Mouse (Mus musculus): Measurements from ENCODE around the gene C1qtnf6. TPM values are rescaled to one million over a fixed set of nuclear protein-coding genes. Genes with fewer than 3 reads are reported as not detected.

The C1qtnf6 gene
- polyA plus RNA-seq, 1 experiment from 2014 or later, result 31.3 TPM

GRCm38 (mm10) chr15:78494968-78495406, 36.2 kb downstream of the C1qtnf6 start, which contains the start of gene Il2rb:
Gene Il2rb (minus strand): TSS chr15:78495271.
- no peak for ATAC-seq (ENCODE audit: insufficient read depth, low FRiP score)
- no peak within 1 kb of the TSS for H3K9ac ChIP-seq (ENCODE audit: low read length)
- H3K4me3 ChIP-seq (replicated peaks; ENCODE audit: low read length), result no peak within 1 kb of the TSS
- H3K27ac ChIP-seq (ENCODE audit: low read length), result no peak within 1 kb of the TSS
- no peaks in the 10 kb centered on the region for H3K27me3 ChIP-seq (ENCODE audit: control insufficient read depth, insufficient read depth, low read length)
- no peaks in the 10 kb centered on the region for H3K9me3 ChIP-seq (replicated peaks; ENCODE audit: control insufficient read depth, low read length)
- no peak within 1 kb of the TSS for H3K4me2 ChIP-seq (ENCODE audit: low read depth, low read length)
- no peaks in the 10 kb centered on the region for H3K4me1 ChIP-seq (ENCODE audit: control insufficient read depth, insufficient read depth, low read length)
- H3K36me3 ChIP-seq (ENCODE audit: control insufficient read depth, insufficient read depth, low read length), result no peaks in the 10 kb centered on the region
- WGBS, result 83% methylated on average over 11 of the region's 11 CpGs

GRCm38 (mm10) chr15:78493401-78494010, 37.7 kb downstream of the C1qtnf6 start:
- Histone ChIP-seq H3K9ac (ENCODE audit: low read length) (no peak overlapping the region), H3K36me3 (ENCODE audit: control insufficient read depth, insufficient read depth, low read length) (no peaks in the 10 kb centered on the region), H3K4me1 (ENCODE audit: control insufficient read depth, insufficient read depth, low read length) (no peaks in the 10 kb centered on the region), H3K9me3 (replicated peaks; ENCODE audit: control insufficient read depth, low read length) (no peaks in the 10 kb centered on the region), H3K4me3 (replicated peaks; ENCODE audit: low read length) (no peak overlapping the region), H3K27me3 (ENCODE audit: control insufficient read depth, insufficient read depth, low read length) (no peaks in the 10 kb centered on the region), H3K4me2 (ENCODE audit: low read depth, low read length) (no peak overlapping the region), H3K27ac (ENCODE audit: low read length) (no peak overlapping the region)
- WGBS, result 73% methylated on average over 10 of the region's 10 CpGs
- ATAC-seq (ENCODE audit: insufficient read depth, low FRiP score), result no peak

- Histone ChIP-seq H3K27me3 (ENCODE audit: control insufficient read depth, insufficient read depth, low read length) (no peaks in the 10 kb centered on the region), H3K27ac (ENCODE audit: low read length) (no peak overlapping the region), H3K36me3 (ENCODE audit: control insufficient read depth, insufficient read depth, low read length) (no peaks in the 10 kb centered on the region), H3K9ac (ENCODE audit: low read length) (no peak overlapping the region), H3K4me3 (replicated peaks; ENCODE audit: low read length) (no peak overlapping the region), H3K4me2 (ENCODE audit: low read depth, low read length) (no peak overlapping the region), H3K9me3 (replicated peaks; ENCODE audit: control insufficient read depth, low read length) (no peaks in the 10 kb centered on the region), H3K4me1 (ENCODE audit: control insufficient read depth, insufficient read depth, low read length) (no peaks in the 10 kb centered on the region)
- 87% methylated on average over 3 of the region's 3 CpGs for WGBS
- no peak for ATAC-seq (ENCODE audit: insufficient read depth, low FRiP score)
Measured at GRCm38 (mm10) chr15:78491301-78491700, 39.9 kb downstream of the C1qtnf6 start.

GRCm38 (mm10) chr15:78489906-78490305, 41.3 kb downstream of the C1qtnf6 start:
- Histone ChIP-seq H3K27me3 (ENCODE audit: control insufficient read depth, insufficient read depth, low read length) (no peaks in the 10 kb centered on the region), H3K9ac (ENCODE audit: low read length) (no peak overlapping the region), H3K9me3 (replicated peaks; ENCODE audit: control insufficient read depth, low read length) (no peaks in the 10 kb centered on the region), H3K4me1 (ENCODE audit: control insufficient read depth, insufficient read depth, low read length) (no peaks in the 10 kb centered on the region), H3K4me2 (ENCODE audit: low read depth, low read length) (no peak overlapping the region), H3K27ac (ENCODE audit: low read length) (no peak overlapping the region), H3K4me3 (replicated peaks; ENCODE audit: low read length) (no peak overlapping the region), H3K36me3 (ENCODE audit: control insufficient read depth, insufficient read depth, low read length) (no peaks in the 10 kb centered on the region)
- ATAC-seq (ENCODE audit: insufficient read depth, low FRiP score), result no peak
- WGBS, result 61% methylated on average over 8 of the region's 8 CpGs

- H3K36me3 ChIP-seq (ENCODE audit: control insufficient read depth, insufficient read depth, low read length), result no peaks in the 10 kb centered on the region
- H3K27ac ChIP-seq (ENCODE audit: low read length), result no peak overlapping the region
- no peaks in the 10 kb centered on the region for H3K9me3 ChIP-seq (replicated peaks; ENCODE audit: control insufficient read depth, low read length)
- 80% methylated on average over 3 of the region's 3 CpGs for WGBS
- H3K4me3 ChIP-seq (replicated peaks; ENCODE audit: low read length), result no peak overlapping the region
- no peak overlapping the region for H3K9ac ChIP-seq (ENCODE audit: low read length)
- H3K4me1 ChIP-seq (ENCODE audit: control insufficient read depth, insufficient read depth, low read length), result no peaks in the 10 kb centered on the region
- no peak overlapping the region for H3K4me2 ChIP-seq (ENCODE audit: low read depth, low read length)
- no peak for ATAC-seq (ENCODE audit: insufficient read depth, low FRiP score)
- no peaks in the 10 kb centered on the region for H3K27me3 ChIP-seq (ENCODE audit: control insufficient read depth, insufficient read depth, low read length)
Measured at GRCm38 (mm10) chr15:78489248-78489647, 42.0 kb downstream of the C1qtnf6 start.

GRCm38 (mm10) chr15:78487066-78487465, 44.1 kb downstream of the C1qtnf6 start:
- Histone ChIP-seq H3K27me3 (ENCODE audit: control insufficient read depth, insufficient read depth, low read length) (no peaks in the 10 kb centered on the region), H3K4me3 (replicated peaks; ENCODE audit: low read length) (no peak overlapping the region), H3K9ac (ENCODE audit: low read length) (no peak overlapping the region), H3K9me3 (replicated peaks; ENCODE audit: control insufficient read depth, low read length) (no peaks in the 10 kb centered on the region), H3K36me3 (ENCODE audit: control insufficient read depth, insufficient read depth, low read length) (no peaks in the 10 kb centered on the region), H3K4me2 (ENCODE audit: low read depth, low read length) (no peak overlapping the region), H3K4me1 (ENCODE audit: control insufficient read depth, insufficient read depth, low read length) (no peaks in the 10 kb centered on the region), H3K27ac (ENCODE audit: low read length) (no peak overlapping the region)
- ATAC-seq (ENCODE audit: insufficient read depth, low FRiP score), result no peak
- WGBS, result 63% methylated on average over 4 of the region's 4 CpGs

- Histone ChIP-seq H3K27ac (ENCODE audit: low read length) (no peak overlapping the region), H3K4me2 (ENCODE audit: low read depth, low read length) (no peak overlapping the region), H3K4me1 (ENCODE audit: control insufficient read depth, insufficient read depth, low read length) (no peaks in the 10 kb centered on the region), H3K4me3 (replicated peaks; ENCODE audit: low read length) (no peak overlapping the region), H3K27me3 (ENCODE audit: control insufficient read depth, insufficient read depth, low read length) (no peaks in the 10 kb centered on the region), H3K9me3 (replicated peaks; ENCODE audit: control insufficient read depth, low read length) (no peaks in the 10 kb centered on the region), H3K9ac (ENCODE audit: low read length) (no peak overlapping the region), H3K36me3 (ENCODE audit: control insufficient read depth, insufficient read depth, low read length) (no peaks in the 10 kb centered on the region)
- 88% methylated on average over 1 of the region's 1 CpGs for WGBS
- ATAC-seq (ENCODE audit: insufficient read depth, low FRiP score), result no peak
Measured at GRCm38 (mm10) chr15:78486564-78486963, 44.7 kb downstream of the C1qtnf6 start.

- WGBS, result 70% methylated on average over 4 of the region's 4 CpGs
Measured at GRCm38 (mm10) chr15:78483311-78483710, 47.9 kb downstream of the C1qtnf6 start.

GRCm38 (mm10) chr15:78482518-78482917, 48.7 kb downstream of the C1qtnf6 start:
- H3K27ac ChIP-seq (ENCODE audit: low read length), result no peak overlapping the region
- ATAC-seq (ENCODE audit: insufficient read depth, low FRiP score), result no peak
- 58% methylated on average over 3 of the region's 3 CpGs for WGBS
- no peak overlapping the region for H3K4me3 ChIP-seq (replicated peaks; ENCODE audit: low read length)
- H3K4me2 ChIP-seq (ENCODE audit: low read depth, low read length), result no peak overlapping the region
- H3K4me1 ChIP-seq (ENCODE audit: control insufficient read depth, insufficient read depth, low read length), result no peaks in the 10 kb centered on the region
- H3K27me3 ChIP-seq (ENCODE audit: control insufficient read depth, insufficient read depth, low read length), result no peaks in the 10 kb centered on the region
- H3K9me3 ChIP-seq (replicated peaks; ENCODE audit: control insufficient read depth, low read length), result no peaks in the 10 kb centered on the region
- H3K9ac ChIP-seq (ENCODE audit: low read length), result no peak overlapping the region
- H3K36me3 ChIP-seq (ENCODE audit: control insufficient read depth, insufficient read depth, low read length), result no peaks in the 10 kb centered on the region

More at GRCm38 (mm10) chr15:78483311-78483710, 47.9 kb downstream of the C1qtnf6 start:
- Histone ChIP-seq H3K27ac (ENCODE audit: low read length) (no peak overlapping the region), H3K4me3 (replicated peaks; ENCODE audit: low read length) (no peak overlapping the region), H3K9me3 (replicated peaks; ENCODE audit: control insufficient read depth, low read length) (no peaks in the 10 kb centered on the region), H3K36me3 (ENCODE audit: control insufficient read depth, insufficient read depth, low read length) (no peaks in the 10 kb centered on the region), H3K27me3 (ENCODE audit: control insufficient read depth, insufficient read depth, low read length) (no peaks in the 10 kb centered on the region), H3K9ac (ENCODE audit: low read length) (no peak overlapping the region), H3K4me1 (ENCODE audit: control insufficient read depth, insufficient read depth, low read length) (no peaks in the 10 kb centered on the region), H3K4me2 (ENCODE audit: low read depth, low read length) (no peak overlapping the region)
- no peak for ATAC-seq (ENCODE audit: insufficient read depth, low FRiP score)
